10 mouse cellular contexts compared by ENCODE assay signal in the genomic region with DNA sequence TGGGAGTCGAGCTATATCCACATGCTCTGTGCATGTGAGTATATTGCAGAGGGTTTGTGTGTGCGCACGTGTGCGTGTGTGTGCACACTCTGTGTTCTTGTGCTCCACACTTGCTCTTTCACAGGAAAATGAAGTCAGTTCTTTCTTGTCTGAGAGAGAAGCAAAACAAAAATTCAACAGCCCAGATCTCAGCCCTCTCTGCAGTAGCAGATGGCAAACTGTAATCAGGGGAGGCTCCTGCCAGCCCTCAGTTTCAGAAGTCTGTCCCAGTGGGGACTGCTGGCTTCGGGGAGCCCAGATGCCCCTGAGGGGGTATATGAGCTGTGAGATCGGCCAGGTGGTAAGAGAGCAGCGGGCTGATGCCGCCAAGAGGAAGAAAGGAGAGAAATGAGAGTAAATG.
DNase-seq lines count a peak whose midpoint lies in the region; ATAC-seq and TF ChIP-seq lines count a peak whose summit lies in the region.
"Had no signal": no experiment of that assay in that cellular context is flagged by ENCODE, and none has a peak within 500 bp of the region (broad histone marks: within the 10 kb centered on the region; RNA-seq: fewer than 3 reads in every experiment).

No protein-coding gene starts in this region.

- no peak overlapping the region for H3K9ac ChIP-seq in CH12.LX (ENCODE audit: insufficient read depth, low read depth)
- no peak overlapping the region for H3K9ac ChIP-seq in forebrain, embryonic 14.5 days (ENCODE audit: low read length)
- H3K9ac ChIP-seq in midbrain, embryonic 15.5 days, result no peak overlapping the region

- peaks cover 10 to 60% of the 10 kb centered on the region in 2 experiments for H3K4me1 ChIP-seq in CH12.LX (ENCODE audit: control insufficient read depth in 1 of 2, insufficient read depth in 2 of 2)
- H3K4me1 ChIP-seq in forebrain, embryonic 14.5 days (ENCODE audit: control insufficient read depth, insufficient read depth, low read length), result peaks cover 35% of the 10 kb centered on the region
- H3K4me1 ChIP-seq in midbrain, embryonic 15.5 days, result peaks cover 75% of the 10 kb centered on the region

- peak; percentile 77 for ATAC-seq in frontal cortex, adult (ENCODE audit: low TSS enrichment)
- peak; percentile 91 for ATAC-seq in forebrain, embryonic 14.5 days
- ATAC-seq in midbrain, embryonic 15.5 days (replicated peaks), result no peak

- H3K36me3 ChIP-seq in CH12.LX (replicated peaks in 1 of 2; ENCODE audit: control insufficient read depth in 1 of 2, insufficient read depth in 1 of 2, low read length in 1 of 2), result peaks cover 5 to 37% of the 10 kb centered on the region in 2 experiments
- H3K36me3 ChIP-seq in forebrain, embryonic 14.5 days (ENCODE audit: control insufficient read depth, insufficient read depth, low read length), result no peaks in the 10 kb centered on the region
- no peaks in the 10 kb centered on the region for H3K36me3 ChIP-seq in midbrain, embryonic 15.5 days (replicated peaks)

- TF ChIP-seq EP300 in CH12.LX (IDR thresholded peaks at IDR 0.05; ENCODE audit: low read length), result no peak

- H3K27me3 ChIP-seq in CH12.LX (replicated peaks), result no peaks in the 10 kb centered on the region
- no peaks in the 10 kb centered on the region for H3K27me3 ChIP-seq in forebrain, embryonic 14.5 days (replicated peaks; ENCODE audit: control insufficient read depth, insufficient read depth, low read length)
- no peaks in the 10 kb centered on the region for H3K27me3 ChIP-seq in midbrain, embryonic 15.5 days (replicated peaks)

- no peak for DNase-seq in frontal cortex, postnatal 36 days (ENCODE audit: low spot score in 2 of 2)
- peak; percentile 48 for DNase-seq in CH12.LX (ENCODE audit: extremely low read depth)
- DNase-seq in forebrain, embryonic 14.5 days (ENCODE audit: low spot score), result peak; percentile 83
- DNase-seq in kidney, postnatal 14 days, result no peak
- no peak for DNase-seq in kidney, postnatal 4 days
- no peak for DNase-seq in kidney, adult 8-10 months
- DNase-seq: adrenal gland, postnatal 36 days; lung, adult 2 months had no signal

- no peak; the same call in 1 of the 2 replicates for TF ChIP-seq RAD21 in CH12.LX (IDR thresholded peaks at IDR 0.05; ENCODE audit: low read depth, low read length)

- no peaks in the 10 kb centered on the region; the same call in none of the 2 replicates for H3K79me2 ChIP-seq in CH12.LX (replicated peaks; ENCODE audit: control insufficient read depth, extremely low read depth, insufficient read depth, poor library complexity, severe bottlenecking)

- no peak overlapping the region for H3K27ac ChIP-seq in CH12.LX (ENCODE audit: insufficient read depth, low read depth)
- H3K27ac ChIP-seq in forebrain, embryonic 14.5 days (ENCODE audit: low read depth, low read length), result peak overlapping the region; percentile 82
- H3K27ac ChIP-seq in midbrain, embryonic 15.5 days, result peak overlapping the region; percentile 56

- in situ Hi-C loops in CH12.LX (cut with MboI; ENCODE audit: low pct_ligation_motif_present, low pct_unique_long_range_greater_than_20kb, low sequenced_read_pairs), result no loop called here

- no peak overlapping the region for H3K4me3 ChIP-seq in CH12.LX (replicated peaks in 1 of 3; ENCODE audit: low read depth in 2 of 3, low read length in 2 of 3, poor library complexity in 1 of 3)
- H3K4me3 ChIP-seq in forebrain, embryonic 14.5 days (ENCODE audit: low read depth, low read length), result no peak overlapping the region
- no peak overlapping the region for H3K4me3 ChIP-seq in midbrain, embryonic 15.5 days

- H3K9me3 ChIP-seq in CH12.LX (replicated peaks; ENCODE audit: low read length), result no peaks in the 10 kb centered on the region
- H3K9me3 ChIP-seq in forebrain, embryonic 14.5 days (replicated peaks; ENCODE audit: control insufficient read depth, low read length), result no peaks in the 10 kb centered on the region
- H3K9me3 ChIP-seq in midbrain, embryonic 15.5 days, result no peaks in the 10 kb centered on the region

- dilution Hi-C loops in CH12.LX (cut with MboI; ENCODE audit: extremely low pct_ligation_motif_present, extremely low pct_unique_long_range_greater_than_20kb, low sequenced_read_pairs), result no loop called here

- TF ChIP-seq CTCF in CH12.LX (conservative IDR thresholded peaks at IDR 0.05 in 1 of 2, IDR thresholded peaks at IDR 0.05 in 1 of 2; ENCODE audit: low read depth in 2 of 2, low read length in 2 of 2), result no peak

- no peak overlapping the region for H3K4me2 ChIP-seq in CH12.LX (ENCODE audit: insufficient read depth, low read depth, poor library complexity, severe bottlenecking)
- no peak overlapping the region for H3K4me2 ChIP-seq in forebrain, embryonic 14.5 days (ENCODE audit: low read length)
- no peak overlapping the region for H3K4me2 ChIP-seq in midbrain, embryonic 15.5 days

- no peak for TF ChIP-seq POLR2A in CH12.LX (IDR thresholded peaks at IDR 0.05; ENCODE audit: low read depth, low read length)

- 42% methylated on average over 8 of the region's 8 CpGs for WGBS in forebrain, embryonic 14.5 days
- 45% methylated on average over 8 of the region's 8 CpGs for WGBS in midbrain, embryonic 15.5 days

TF ChIP-seq in CH12.LX, 34 proteins besides CTCF, POLR2A, EP300 and RAD21:
- TF ChIP-seq HCFC1 (IDR thresholded peaks at IDR 0.05; ENCODE audit: low read depth, low read length) (no peak), SMC3 (IDR thresholded peaks at IDR 0.05; ENCODE audit: low read depth, low read length) (no peak), ZKSCAN1 (IDR thresholded peaks at IDR 0.05; ENCODE audit: borderline replicate concordance, low read depth, low read length) (no peak), JUN (IDR thresholded peaks at IDR 0.05; ENCODE audit: insufficient read depth, low read depth, low read length) (no peak), NRF1 (IDR thresholded peaks at IDR 0.05; ENCODE audit: low read depth, low read length) (no peak), ETS1 (conservative IDR thresholded peaks at IDR 0.05; ENCODE audit: low read depth, low read length) (0 out of 2 replicates have a peak, but pooled peaks have one; percentile 6), ZMIZ1 (IDR thresholded peaks at IDR 0.05; ENCODE audit: low read depth, low read length) (no peak), TCF12 (IDR thresholded peaks at IDR 0.05; ENCODE audit: low read depth, low read length) (no peak), NELFE (IDR thresholded peaks at IDR 0.05; ENCODE audit: low read depth, low read length) (no peak), MAZ (IDR thresholded peaks at IDR 0.05; ENCODE audit: low read depth, low read length) (no peak), TBP (conservative IDR thresholded peaks at IDR 0.05; ENCODE audit: low read depth, low read length) (no peak), USF1 (IDR thresholded peaks at IDR 0.05; ENCODE audit: low read depth, low read length) (no peak), ZC3H11A (IDR thresholded peaks at IDR 0.05; ENCODE audit: low read depth, low read length) (no peak), JUND (conservative IDR thresholded peaks at IDR 0.05; ENCODE audit: low read depth, low read length) (no peak), CHD2 (IDR thresholded peaks at IDR 0.05; ENCODE audit: low read length) (no peak), MEF2A (IDR thresholded peaks at IDR 0.05; ENCODE audit: borderline replicate concordance, low read depth, low read length) (no peak), BHLHE40 (IDR thresholded peaks at IDR 0.05; ENCODE audit: low read depth, low read length) (peak; percentile 51; the same call in 1 of the 2 replicates)
TF ChIP-seq in CH12.LX: peak in this region for 2.

Comparison
In these comparisons a context has a peak if more than half of its experiments do, and no peak if none do; other contexts are left out.
1. DNase-seq: peak in CH12.LX (single experiment) and forebrain, embryonic 14.5 days (single experiment); none in frontal cortex, postnatal 36 days (0 of 2), kidney, postnatal 14 days (single experiment), kidney, postnatal 4 days (0 of 2) and kidney, adult 8-10 months (0 of 2).